Mouse (Mus musculus): ENCODE data around the gene Eps15l1. TPM values are rescaled to one million over a fixed set of nuclear protein-coding genes. Genes with fewer than 3 reads are reported as not detected.

Eps15l1 gene
- total and polyA plus RNA-seq, 2 experiments from 2014 or later: 48.8 to 62.9 TPM

DNA sequence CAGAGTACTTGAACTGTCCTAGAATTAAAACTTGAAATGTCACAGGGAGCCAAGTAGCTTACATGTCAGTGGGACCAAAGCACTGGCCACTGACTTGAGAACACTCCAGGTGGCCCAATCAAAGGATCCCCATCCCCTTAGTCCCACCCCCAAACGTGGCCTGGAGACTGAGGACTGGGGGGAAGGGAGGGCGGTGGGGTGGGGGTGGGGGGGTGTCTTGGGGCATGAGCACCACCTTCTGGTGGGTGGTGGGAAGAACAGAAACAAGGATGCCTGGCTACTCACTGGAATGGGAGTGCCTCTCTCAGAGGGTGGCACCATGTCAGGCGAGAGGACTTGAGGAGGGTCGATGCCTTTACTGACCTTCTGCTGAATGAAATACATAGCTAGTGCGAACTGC lies 38.9 kb downstream of the Eps15l1 start:
- Histone ChIP-seq H3K9me3 (ENCODE audit: low read length) (no peaks in the 10 kb centered on the region), H3K4me1 (ENCODE audit: insufficient read depth) (no peaks in the 10 kb centered on the region), H3K9ac (no peak overlapping the region), H3K27ac (ENCODE audit: low read depth, low read length) (no peak overlapping the region), H3K4me2 (ENCODE audit: low read depth) (no peak overlapping the region), H3K27me3 (ENCODE audit: insufficient read depth, low read length) (no peaks in the 10 kb centered on the region), H3K36me3 (ENCODE audit: insufficient read depth) (peaks cover 99% of the 10 kb centered on the region), H3K4me3 (ENCODE audit: low read depth, low read length) (no peak overlapping the region)
- peak; percentile 35; the same call in 1 of the 2 replicates for TF ChIP-seq CTCF (IDR thresholded peaks at IDR 0.05; ENCODE audit: low read depth)
- DNase-seq (no peak), ATAC-seq (peak; percentile 64)
- WGBS: 56% methylated on average over 5 of the region's 5 CpGs

DNA sequence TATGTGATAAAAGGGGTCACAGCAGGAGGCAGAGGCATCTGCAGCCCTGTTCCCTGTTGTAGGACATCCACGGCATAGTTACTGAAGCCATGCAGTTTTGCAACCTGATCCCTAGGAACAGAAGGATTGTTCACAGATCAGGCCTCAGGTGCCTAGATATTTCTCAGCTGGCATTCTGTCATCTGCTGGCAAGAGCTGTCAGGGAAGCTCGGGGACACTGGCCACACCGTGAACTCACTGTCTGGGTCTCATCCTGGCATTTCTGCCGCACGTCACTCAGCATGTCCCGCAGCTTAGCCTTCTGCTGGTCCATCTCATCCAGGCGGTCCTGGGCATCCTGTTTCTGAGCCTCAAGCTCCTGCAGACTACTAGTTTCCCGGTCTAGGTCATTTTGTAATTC lies 40.6 kb downstream of the Eps15l1 start:
- no peak for DNase-seq
- ATAC-seq: no peak
- Histone ChIP-seq H3K9ac (no peak overlapping the region), H3K27me3 (ENCODE audit: insufficient read depth, low read length) (no peaks in the 10 kb centered on the region), H3K4me2 (ENCODE audit: low read depth) (no peak overlapping the region), H3K9me3 (ENCODE audit: low read length) (no peaks in the 10 kb centered on the region), H3K36me3 (ENCODE audit: insufficient read depth) (peaks cover 99% of the 10 kb centered on the region), H3K27ac (ENCODE audit: low read depth, low read length) (no peak overlapping the region), H3K4me1 (ENCODE audit: insufficient read depth) (no peaks in the 10 kb centered on the region), H3K4me3 (ENCODE audit: low read depth, low read length) (no peak overlapping the region)
- WGBS: 90% methylated on average over 8 of the region's 8 CpGs
- TF ChIP-seq CTCF (IDR thresholded peaks at IDR 0.05; ENCODE audit: low read depth): no peak

DNA sequence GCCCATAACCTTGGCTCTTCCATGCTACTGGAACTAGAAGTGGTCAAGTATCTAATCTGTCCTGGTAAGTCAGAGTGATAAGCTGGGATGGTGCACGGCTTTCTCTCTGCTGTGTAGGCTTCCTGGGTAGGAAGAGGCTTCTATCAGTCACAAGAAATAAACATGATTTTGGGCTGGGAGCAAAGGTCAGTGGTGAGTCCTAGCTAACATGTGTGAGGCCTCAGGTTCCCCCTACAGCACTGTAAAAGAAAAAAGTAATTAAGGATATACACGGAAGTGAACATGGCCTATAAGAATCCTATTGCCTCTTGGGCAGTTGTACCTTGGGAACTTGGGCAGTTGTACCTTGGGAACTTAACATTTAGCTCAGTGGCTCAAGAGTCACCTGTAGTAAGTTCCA lies 44.4 kb downstream of the Eps15l1 start:
- no peaks in the 10 kb centered on the region for H3K27me3 ChIP-seq (ENCODE audit: insufficient read depth, low read length)
- H3K36me3 ChIP-seq (ENCODE audit: insufficient read depth): peaks cover 96% of the 10 kb centered on the region
- no peak for TF ChIP-seq CTCF (IDR thresholded peaks at IDR 0.05; ENCODE audit: low read depth)
- no peak for ATAC-seq
- H3K9me3 ChIP-seq (ENCODE audit: low read length): no peaks in the 10 kb centered on the region
- no peak overlapping the region for H3K27ac ChIP-seq (ENCODE audit: low read depth, low read length)
- WGBS: 93% methylated on average over 2 of the region's 2 CpGs
- H3K9ac ChIP-seq: no peak overlapping the region
- H3K4me3 ChIP-seq (ENCODE audit: low read depth, low read length): no peak overlapping the region
- DNase-seq: no peak
- H3K4me2 ChIP-seq (ENCODE audit: low read depth): no peak overlapping the region
- no peaks in the 10 kb centered on the region for H3K4me1 ChIP-seq (ENCODE audit: insufficient read depth)

DNA sequence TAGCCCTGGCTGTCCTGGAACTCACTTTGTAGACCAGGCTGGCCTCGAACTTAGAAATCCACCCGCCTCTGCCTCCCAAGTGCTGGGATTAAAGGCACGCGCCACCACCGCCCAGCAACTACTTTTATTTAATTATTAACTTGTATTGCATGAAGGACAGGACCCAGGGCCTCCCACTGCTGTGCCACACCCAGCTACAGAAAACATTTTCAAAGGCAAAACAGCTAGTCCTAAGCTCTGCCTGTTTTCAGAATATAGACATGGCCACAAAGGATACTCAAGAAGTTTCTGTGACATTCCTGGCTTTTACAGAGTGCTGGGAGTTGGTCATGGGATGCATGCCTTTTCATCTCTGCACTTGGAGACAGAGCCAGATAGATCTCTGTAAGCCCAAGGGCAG lies 45.0 kb downstream of the Eps15l1 start:
- H3K27me3 ChIP-seq (ENCODE audit: insufficient read depth, low read length): no peaks in the 10 kb centered on the region
- DNase-seq (no peak), ATAC-seq (no peak)
- H3K9me3 ChIP-seq (ENCODE audit: low read length): no peaks in the 10 kb centered on the region
- no peaks in the 10 kb centered on the region for H3K4me1 ChIP-seq (ENCODE audit: insufficient read depth)
- 97% methylated on average over 4 of the region's 5 CpGs for WGBS
- H3K4me2 ChIP-seq (ENCODE audit: low read depth): no peak overlapping the region
- no peak overlapping the region for H3K27ac ChIP-seq (ENCODE audit: low read depth, low read length)
- no peak overlapping the region for H3K9ac ChIP-seq
- H3K36me3 ChIP-seq (ENCODE audit: insufficient read depth): peaks cover 96% of the 10 kb centered on the region
- H3K4me3 ChIP-seq (ENCODE audit: low read depth, low read length): no peak overlapping the region
- no peak for TF ChIP-seq CTCF (IDR thresholded peaks at IDR 0.05; ENCODE audit: low read depth)

DNA sequence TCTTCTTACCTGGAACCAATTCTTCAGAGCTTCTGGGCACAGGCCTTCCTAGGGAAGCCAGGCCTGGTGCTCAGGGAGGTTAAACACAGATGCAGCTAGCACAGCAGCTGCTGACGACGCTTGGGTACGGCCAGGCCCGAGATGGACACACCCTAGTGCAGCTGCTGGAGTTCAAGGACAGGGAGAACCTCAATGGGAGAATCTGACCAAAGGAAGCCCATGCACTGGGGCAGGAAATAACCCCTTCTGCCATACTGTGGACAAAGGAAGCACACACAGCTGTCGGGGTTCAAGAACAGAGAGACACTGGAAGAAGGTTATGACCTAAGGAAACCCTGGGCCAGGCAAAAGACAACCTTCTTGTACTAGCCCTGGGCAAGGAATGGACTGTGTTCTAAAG lies 46.1 kb downstream of the Eps15l1 start:
- no peak overlapping the region for H3K27ac ChIP-seq (ENCODE audit: low read depth, low read length)
- no peaks in the 10 kb centered on the region for H3K4me1 ChIP-seq (ENCODE audit: insufficient read depth)
- 92% methylated on average over 5 of the region's 5 CpGs for WGBS
- no peaks in the 10 kb centered on the region for H3K9me3 ChIP-seq (ENCODE audit: low read length)
- no peaks in the 10 kb centered on the region for H3K27me3 ChIP-seq (ENCODE audit: insufficient read depth, low read length)
- peaks cover 96% of the 10 kb centered on the region for H3K36me3 ChIP-seq (ENCODE audit: insufficient read depth)
- H3K9ac ChIP-seq: no peak overlapping the region
- no peak for TF ChIP-seq CTCF (IDR thresholded peaks at IDR 0.05; ENCODE audit: low read depth)
- H3K4me3 ChIP-seq (ENCODE audit: low read depth, low read length): no peak overlapping the region
- H3K4me2 ChIP-seq (ENCODE audit: low read depth): no peak overlapping the region
- no peak for DNase-seq
- no peak for ATAC-seq

DNA sequence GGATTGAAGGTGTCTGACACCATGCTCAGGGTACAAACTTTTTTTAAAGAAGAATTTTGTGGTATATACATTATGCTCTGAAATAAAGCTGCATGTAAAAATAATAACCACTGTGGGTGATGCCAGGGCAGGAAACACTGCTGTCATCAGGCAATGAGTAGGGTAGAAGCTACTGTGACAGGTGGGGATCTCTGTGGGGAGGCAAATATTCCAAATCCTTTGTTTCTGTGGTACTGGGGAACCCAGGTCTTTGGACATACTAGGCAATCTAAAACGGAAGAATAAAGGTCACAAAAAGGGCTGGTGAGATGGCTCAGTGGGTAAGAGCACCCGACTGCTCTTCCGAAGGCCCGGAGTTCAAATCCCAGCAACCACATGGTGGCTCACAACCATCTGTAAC lies 48.9 kb downstream of the Eps15l1 start:
- Histone ChIP-seq H3K27me3 (ENCODE audit: insufficient read depth, low read length) (no peaks in the 10 kb centered on the region), H3K4me2 (ENCODE audit: low read depth) (no peak overlapping the region), H3K27ac (ENCODE audit: low read depth, low read length) (no peak overlapping the region), H3K9me3 (ENCODE audit: low read length) (no peaks in the 10 kb centered on the region), H3K9ac (no peak overlapping the region), H3K36me3 (ENCODE audit: insufficient read depth) (peaks cover 97% of the 10 kb centered on the region), H3K4me3 (ENCODE audit: low read depth, low read length) (no peak overlapping the region), H3K4me1 (ENCODE audit: insufficient read depth) (no peaks in the 10 kb centered on the region)
- TF ChIP-seq CTCF (IDR thresholded peaks at IDR 0.05; ENCODE audit: low read depth): no peak
- WGBS: 93% methylated on average over 4 of the region's 4 CpGs
- ATAC-seq (no peak), DNase-seq (no peak)

DNA sequence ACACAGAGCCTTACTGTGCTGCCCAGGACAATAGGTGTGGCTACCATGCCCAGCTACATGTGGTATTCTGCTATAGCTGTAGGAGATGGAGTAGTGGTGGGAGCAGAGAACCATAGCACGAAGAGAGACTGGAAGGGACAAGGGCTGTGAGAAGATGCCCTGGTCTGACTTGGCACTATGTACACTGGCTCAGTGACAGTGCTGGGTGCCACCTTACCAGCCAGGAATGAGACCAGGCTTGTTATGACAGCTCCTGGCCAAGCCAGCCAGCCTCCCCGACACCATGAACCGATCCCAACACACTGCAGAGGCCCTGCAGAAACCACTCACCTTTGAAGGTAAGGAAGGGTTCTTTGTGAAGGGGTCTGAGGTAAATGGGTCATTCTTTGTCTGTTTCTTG lies 49.9 kb downstream of the Eps15l1 start:
- H3K36me3 ChIP-seq (ENCODE audit: insufficient read depth): peaks cover 96% of the 10 kb centered on the region
- no peak for DNase-seq
- no peaks in the 10 kb centered on the region for H3K9me3 ChIP-seq (ENCODE audit: low read length)
- no peaks in the 10 kb centered on the region for H3K4me1 ChIP-seq (ENCODE audit: insufficient read depth)
- H3K4me2 ChIP-seq (ENCODE audit: low read depth): no peak overlapping the region
- TF ChIP-seq CTCF (IDR thresholded peaks at IDR 0.05; ENCODE audit: low read depth): no peak
- WGBS: 98% methylated on average over 3 of the region's 3 CpGs
- H3K27ac ChIP-seq (ENCODE audit: low read depth, low read length): no peak overlapping the region
- H3K4me3 ChIP-seq (ENCODE audit: low read depth, low read length): no peak overlapping the region
- no peak for ATAC-seq
- no peaks in the 10 kb centered on the region for H3K27me3 ChIP-seq (ENCODE audit: insufficient read depth, low read length)
- H3K9ac ChIP-seq: no peak overlapping the region

DNA sequence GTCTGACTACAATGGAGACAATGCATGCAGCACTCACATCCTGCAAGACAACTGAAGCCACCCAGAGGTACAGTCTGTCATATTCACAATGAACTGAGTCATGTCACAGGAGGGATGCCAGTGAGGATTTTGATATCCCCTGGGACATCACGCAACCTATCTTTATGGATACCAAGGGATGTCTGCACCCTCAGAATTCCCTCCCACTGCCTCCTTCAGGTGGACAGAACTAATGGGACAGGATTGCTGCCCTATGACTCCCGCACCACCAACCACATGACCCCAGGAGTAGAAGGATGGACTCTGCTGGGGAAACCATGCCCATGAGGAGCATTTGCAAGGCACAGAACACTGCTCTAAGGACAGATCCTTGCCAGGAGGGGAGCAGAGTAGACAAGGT lies 54.8 kb downstream of the Eps15l1 start:
- Histone ChIP-seq H3K4me2 (ENCODE audit: low read depth) (no peak overlapping the region), H3K9ac (no peak overlapping the region), H3K9me3 (ENCODE audit: low read length) (no peaks in the 10 kb centered on the region), H3K27me3 (ENCODE audit: insufficient read depth, low read length) (no peaks in the 10 kb centered on the region), H3K36me3 (ENCODE audit: insufficient read depth) (peaks cover 90% of the 10 kb centered on the region), H3K27ac (ENCODE audit: low read depth, low read length) (no peak overlapping the region), H3K4me1 (ENCODE audit: insufficient read depth) (no peaks in the 10 kb centered on the region), H3K4me3 (ENCODE audit: low read depth, low read length) (no peak overlapping the region)
- ATAC-seq: peak; percentile 18; the same call in 1 of the 2 replicates
- no peak for DNase-seq
- WGBS: 96% methylated on average over 2 of the region's 2 CpGs
- TF ChIP-seq CTCF (IDR thresholded peaks at IDR 0.05; ENCODE audit: low read depth): no peak
